Mouse (Mus musculus) liver, embryonic 14.5 days (tissue): ENCODE measurements around the gene Tmem40.

Experiments used
- CTCF ChIP-seq: IDR thresholded peaks from 2 replicates; pipeline ENCODE4 v1.5.1; 2016; ENCODE audit warnings: antibody characterized with exemption, low read depth, control low read depth
- EP300 ChIP-seq: IDR thresholded peaks from 2 replicates; pipeline ENCODE4 v1.6.1; 2016; ENCODE audit warnings: antibody characterized with exemption, low read depth

DNA sequence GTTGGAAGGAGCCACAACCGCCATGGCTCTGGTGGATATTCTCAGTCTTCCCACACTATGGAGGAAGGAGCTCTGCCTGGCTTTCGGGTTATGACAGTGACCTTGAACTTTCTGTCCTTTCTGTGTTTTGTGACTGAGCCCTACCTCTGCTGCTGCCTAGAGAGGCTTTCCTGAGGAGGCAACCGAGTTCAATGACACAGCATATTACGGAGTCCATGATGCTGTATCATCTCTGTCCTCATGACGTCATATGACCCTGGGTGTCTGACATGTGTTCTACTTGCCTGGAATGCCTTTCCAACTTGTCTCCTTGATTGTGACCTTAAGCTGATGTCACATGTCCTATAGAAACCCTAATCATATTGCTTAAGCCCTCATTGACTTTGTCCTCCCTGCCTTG, 23.2 kb downstream of the Tmem40 start:
- no peak for TF ChIP-seq EP300
- TF ChIP-seq CTCF = no peak
